Mouse (Mus musculus): ENCODE data around the gene Glcci1. TPM values are rescaled to one million over a fixed set of nuclear protein-coding genes. Genes with fewer than 3 reads are reported as not detected.
A peak's percentile ranks its signal among the peaks of the same experiment; 100 is the strongest.

Gene Glcci1
- total and polyA plus RNA-seq, 3 experiments, result 1.9 to 3.5 (median 2.4) TPM

- H3K4me3 ChIP-seq (replicated peaks in 1 of 3; ENCODE audit: low read depth in 2 of 3, low read length in 2 of 3, poor library complexity in 1 of 3), result no peak overlapping the region
- no peaks in the 10 kb centered on the region for H3K9me3 ChIP-seq (replicated peaks; ENCODE audit: low read length)
- in situ Hi-C loops (cut with MboI; ENCODE audit: low pct_ligation_motif_present, low pct_unique_long_range_greater_than_20kb, low sequenced_read_pairs) (no loop called here), dilution Hi-C loops (cut with MboI; ENCODE audit: extremely low pct_ligation_motif_present, extremely low pct_unique_long_range_greater_than_20kb, low sequenced_read_pairs) (no loop called here)
- H3K79me2 ChIP-seq (replicated peaks; ENCODE audit: control insufficient read depth, extremely low read depth, insufficient read depth, poor library complexity, severe bottlenecking), result no peaks in the 10 kb centered on the region
- peak overlapping the region; percentile 45; the same call in 1 of the 2 replicates for H3K9ac ChIP-seq (ENCODE audit: insufficient read depth, low read depth)
- DNase-seq (ENCODE audit: extremely low read depth), result peak; percentile 91
- H3K4me2 ChIP-seq (ENCODE audit: insufficient read depth, low read depth, poor library complexity, severe bottlenecking), result peak overlapping the region; percentile 48
- H3K36me3 ChIP-seq (replicated peaks in 1 of 2; ENCODE audit: control insufficient read depth in 1 of 2, insufficient read depth in 1 of 2, low read length in 1 of 2), result no peaks in the 10 kb centered on the region
- TF ChIP-seq POLR2AphosphoS2 (IDR thresholded peaks at IDR 0.05; ENCODE audit: low read depth, low read length) (no peak), CHD1 (IDR thresholded peaks at IDR 0.05; ENCODE audit: low read depth, low read length) (0 out of 2 replicates have a peak, but pooled peaks have one; percentile 17), SIN3A (IDR thresholded peaks at IDR 0.05; ENCODE audit: low read length) (peak; percentile 67; the same call in 1 of the 2 replicates), TCF12 (IDR thresholded peaks at IDR 0.05; ENCODE audit: low read depth, low read length) (peak; percentile 95), ZC3H11A (IDR thresholded peaks at IDR 0.05; ENCODE audit: low read depth, low read length) (no peak), MAFK (IDR thresholded peaks at IDR 0.05; ENCODE audit: insufficient replicate concordance, low read length) (0 out of 2 replicates have a peak, but pooled peaks have one; percentile 29), JUND (conservative IDR thresholded peaks at IDR 0.05; ENCODE audit: low read depth, low read length) (peak; percentile 37), EP300 (IDR thresholded peaks at IDR 0.05; ENCODE audit: low read length) (peak; percentile 90), POLR2A (IDR thresholded peaks at IDR 0.05; ENCODE audit: low read depth, low read length) (peak; percentile 71), HCFC1 (IDR thresholded peaks at IDR 0.05; ENCODE audit: low read depth, low read length) (no peak; the same call in 1 of the 2 replicates), UBTF (IDR thresholded peaks at IDR 0.05; ENCODE audit: low read depth, low read length) (no peak), MEF2A (IDR thresholded peaks at IDR 0.05; ENCODE audit: borderline replicate concordance, low read depth, low read length) (peak; percentile 69), MAZ (IDR thresholded peaks at IDR 0.05; ENCODE audit: low read depth, low read length) (no peak; the same call in 1 of the 2 replicates), ZKSCAN1 (IDR thresholded peaks at IDR 0.05; ENCODE audit: borderline replicate concordance, low read depth, low read length) (no peak), MAX (IDR thresholded peaks at IDR 0.05; ENCODE audit: low read length) (peak; percentile 68), NRF1 (IDR thresholded peaks at IDR 0.05; ENCODE audit: low read depth, low read length) (0 out of 2 replicates have a peak, but pooled peaks have one; percentile 12), CHD2 (IDR thresholded peaks at IDR 0.05; ENCODE audit: low read length) (peak; percentile 32; the same call in 1 of the 2 replicates), TBP (conservative IDR thresholded peaks at IDR 0.05; ENCODE audit: low read depth, low read length) (peak; percentile 78; the same call in 1 of the 2 replicates), SMC3 (IDR thresholded peaks at IDR 0.05; ENCODE audit: low read depth, low read length) (no peak), USF2 (conservative IDR thresholded peaks at IDR 0.05; ENCODE audit: low read depth, low read length) (no peak), NELFE (IDR thresholded peaks at IDR 0.05; ENCODE audit: low read depth, low read length) (peak; percentile 64; the same call in 1 of the 2 replicates), ZMIZ1 (IDR thresholded peaks at IDR 0.05; ENCODE audit: low read depth, low read length) (peak; percentile 86; the same call in 1 of the 2 replicates), RAD21 (IDR thresholded peaks at IDR 0.05; ENCODE audit: low read depth, low read length) (no peak; the same call in 1 of the 2 replicates), ZNF384 (IDR thresholded peaks at IDR 0.05; ENCODE audit: low read depth, low read length) (0 out of 2 replicates have a peak, but pooled peaks have one; percentile 4), ELF1 (IDR thresholded peaks at IDR 0.05; ENCODE audit: low read depth, low read length) (peak; percentile 72), ETS1 (conservative IDR thresholded peaks at IDR 0.05; ENCODE audit: low read depth, low read length) (peak; percentile 64), KAT2A (IDR thresholded peaks at IDR 0.05; ENCODE audit: insufficient replicate concordance, low read length) (0 out of 2 replicates have a peak, but pooled peaks have one; percentile 47), CTCF (conservative IDR thresholded peaks at IDR 0.05 in 1 of 2, IDR thresholded peaks at IDR 0.05 in 1 of 2; ENCODE audit: low read depth in 2 of 2, low read length in 2 of 2) (no peak), MYC (IDR thresholded peaks at IDR 0.05; ENCODE audit: low read depth, low read length) (peak; percentile 79), RCOR1 (conservative IDR thresholded peaks at IDR 0.05; ENCODE audit: low read depth, low read length) (peak; percentile 59; the same call in 1 of the 2 replicates), USF1 (IDR thresholded peaks at IDR 0.05; ENCODE audit: low read depth, low read length) (no peak), JUN (IDR thresholded peaks at IDR 0.05; ENCODE audit: insufficient read depth, low read depth, low read length) (no peak; the same call in 1 of the 2 replicates), BHLHE40 (IDR thresholded peaks at IDR 0.05; ENCODE audit: low read depth, low read length) (peak; percentile 87), E2F4 (IDR thresholded peaks at IDR 0.05; ENCODE audit: insufficient replicate concordance, low read depth, low read length) (0 out of 2 replicates have a peak, but pooled peaks have one; percentile 44), MXI1 (IDR thresholded peaks at IDR 0.05; ENCODE audit: low read depth, low read length) (peak; percentile 90), PAX5 (IDR thresholded peaks at IDR 0.05; ENCODE audit: low read length) (no peak), IRF4 (IDR thresholded peaks at IDR 0.05; ENCODE audit: low read depth, low read length) (peak; percentile 86), GABPA (IDR thresholded peaks at IDR 0.05; ENCODE audit: insufficient replicate concordance, low read depth, low read length) (no peak)
- peak overlapping the region; percentile 92 for H3K27ac ChIP-seq (ENCODE audit: insufficient read depth, low read depth)
- peaks cover 10 to 63% of the 10 kb centered on the region in 2 experiments for H3K4me1 ChIP-seq (ENCODE audit: control insufficient read depth in 1 of 2, insufficient read depth in 2 of 2)
- H3K27me3 ChIP-seq (replicated peaks), result no peaks in the 10 kb centered on the region
Observed at GRCm38 (mm10) chr6:8485414-8486175, 23.8 kb upstream of the Glcci1 start.
